Mouse (Mus musculus): Measurements from ENCODE around the gene Pigz. TPM values are rescaled to one million over a fixed set of nuclear protein-coding genes. Genes with fewer than 3 reads are reported as not detected.

Pigz gene
- polyA plus RNA-seq, 1 experiment from 2014 or later = 0.52 TPM

Small RNAs within 50 kb of the gene (microRNA-seq; reads per million reads assigned to microRNA genes)
- gene Gm26269 = not detected

Other genes starting within 250 kb of the Pigz start
- 0.09 and 0.15 TPM in 2 replicates for gene Meltf, start 55.0 kb upstream of the Pigz start, polyA plus RNA-seq (2016; fragmentation: Nextera tagmentation; extraction: Ambion mirVana)
- 90.3 and 91.4 TPM in 2 replicates for gene 0610012G03Rik, start 14.6 kb downstream of the Pigz start, polyA plus RNA-seq (2016; fragmentation: Nextera tagmentation; extraction: Ambion mirVana)
- gene Ncbp2, start 14.7 kb downstream of the Pigz start, polyA plus RNA-seq (2016; fragmentation: Nextera tagmentation; extraction: Ambion mirVana) = 79.4 and 85.0 TPM in 2 replicates
- gene Senp5, start 69.4 kb downstream of the Pigz start, polyA plus RNA-seq (2016; fragmentation: Nextera tagmentation; extraction: Ambion mirVana) = 17.1 and 17.9 TPM in 2 replicates
- gene Pak2, start 145.5 kb downstream of the Pigz start, polyA plus RNA-seq (2016; fragmentation: Nextera tagmentation; extraction: Ambion mirVana) = 34.8 and 36.2 TPM in 2 replicates
- 76.0 and 76.1 TPM in 2 replicates for gene Pigx, start 165.9 kb downstream of the Pigz start, polyA plus RNA-seq (2016; fragmentation: Nextera tagmentation; extraction: Ambion mirVana)
- 20.9 and 22.7 TPM in 2 replicates for gene Cep19, start 165.9 kb downstream of the Pigz start, polyA plus RNA-seq (2016; fragmentation: Nextera tagmentation; extraction: Ambion mirVana)
- 5.2 and 6.1 TPM in 2 replicates for gene Nrros, start 231.7 kb downstream of the Pigz start, polyA plus RNA-seq (2016; fragmentation: Nextera tagmentation; extraction: Ambion mirVana)
- gene Bex6, start 246.0 kb downstream of the Pigz start, polyA plus RNA-seq (2016; fragmentation: Nextera tagmentation; extraction: Ambion mirVana) = not detected in 2 replicates